In genomic region chr10:58540613-58541012, GRCm38 (mm10) we compare ENCODE assay signal across 15 mouse cellular contexts. TPM values are rescaled to one million over a fixed set of nuclear protein-coding genes. Genes with fewer than 3 reads are reported as not detected.
A peak's percentile ranks its signal among the peaks of the same experiment; 100 is the strongest.
DNase-seq lines count a peak whose midpoint lies in the region; ATAC-seq lines count a peak whose summit lies in the region.
"Had no signal": no experiment of that assay in that cellular context is flagged by ENCODE, and none has a peak within 500 bp of the region (broad histone marks: within the 10 kb centered on the region; RNA-seq: fewer than 3 reads in every experiment).

No protein-coding gene starts in this region.

- H3K27me3 ChIP-seq in hindbrain, embryonic 10.5 days (ENCODE audit: insufficient read depth, poor library complexity, severe bottlenecking) = no peaks in the 10 kb centered on the region
- H3K27me3 ChIP-seq in hindbrain, embryonic 16.5 days (replicated peaks; ENCODE audit: control insufficient read depth, insufficient read depth, low read length) = no peaks in the 10 kb centered on the region
- no peaks in the 10 kb centered on the region for H3K27me3 ChIP-seq in embryonic facial prominence, embryonic 14.5 days (replicated peaks; ENCODE audit: control insufficient read depth, insufficient read depth, low read length)

- no peak for ATAC-seq in hindbrain, embryonic 16.5 days
- ATAC-seq in embryonic facial prominence, embryonic 14.5 days (ENCODE audit: low read depth) = no peak

- WGBS in hindbrain, embryonic 10.5 days = 61% methylated on average over 13 of the region's 13 CpGs
- WGBS in hindbrain, embryonic 16.5 days = 43% methylated on average over 13 of the region's 13 CpGs
- 66% methylated on average over 13 of the region's 13 CpGs for WGBS in embryonic facial prominence, embryonic 14.5 days

- H3K4me1 ChIP-seq in hindbrain, embryonic 10.5 days (replicated peaks) = no peaks in the 10 kb centered on the region
- no peaks in the 10 kb centered on the region for H3K4me1 ChIP-seq in hindbrain, embryonic 16.5 days (ENCODE audit: control insufficient read depth, insufficient read depth, low read depth, low read length)
- H3K4me1 ChIP-seq in embryonic facial prominence, embryonic 14.5 days (ENCODE audit: control insufficient read depth, insufficient read depth, low read length) = no peaks in the 10 kb centered on the region

- no peak overlapping the region for H3K9ac ChIP-seq in hindbrain, embryonic 16.5 days (ENCODE audit: low read depth, low read length)
- H3K9ac ChIP-seq in embryonic facial prominence, embryonic 14.5 days (ENCODE audit: low read depth, low read length) = no peak overlapping the region
- H3K9ac ChIP-seq: liver, embryonic 14.5 days had no signal

- H3K27ac ChIP-seq in hindbrain, embryonic 10.5 days = no peak overlapping the region
- H3K27ac ChIP-seq in hindbrain, embryonic 16.5 days (ENCODE audit: low read depth, low read length) = no peak overlapping the region
- H3K27ac ChIP-seq in embryonic facial prominence, embryonic 14.5 days (replicated peaks; ENCODE audit: low read depth, low read length) = no peak overlapping the region
- H3K27ac ChIP-seq: liver, embryonic 14.5 days; macrophage had no signal

- no peaks in the 10 kb centered on the region for H3K9me3 ChIP-seq in hindbrain, embryonic 10.5 days
- no peaks in the 10 kb centered on the region for H3K9me3 ChIP-seq in hindbrain, embryonic 16.5 days (ENCODE audit: control insufficient read depth, low read length)
- H3K9me3 ChIP-seq in embryonic facial prominence, embryonic 14.5 days (ENCODE audit: control insufficient read depth, low read length) = no peaks in the 10 kb centered on the region
- H3K9me3 ChIP-seq: G1E had no signal

- DNase-seq in hindbrain, embryonic 10.5 days (ENCODE audit: low spot score) = peak; percentile 39
- peak; percentile 10 for DNase-seq in right cerebral cortex, postnatal 14 days
- DNase-seq in right cerebral cortex, postnatal 36 days (ENCODE audit: low spot score in 2 of 2) = no peak
- DNase-seq in embryonic facial prominence, embryonic 14.5 days (ENCODE audit: low spot score) = peak; percentile 41
- no peak for DNase-seq in adrenal gland, adult (ENCODE audit: inconsistent age in 2 of 2, low spot score in 1 of 2)
- no peak for DNase-seq in spleen, adult 18-20 months
- DNase-seq: cerebellum, postnatal 25 days; gastrocnemius, postnatal 36 days; heart, postnatal 10 days; kidney, adult 2 months had no signal

- H3K36me3 ChIP-seq in hindbrain, embryonic 10.5 days = peaks cover 43% of the 10 kb centered on the region
- H3K36me3 ChIP-seq in hindbrain, embryonic 16.5 days (ENCODE audit: control insufficient read depth, insufficient read depth, low read length) = 0 out of 2 replicates have a peak, but pooled peaks cover 5% of the 10 kb centered on the region
- H3K36me3 ChIP-seq in embryonic facial prominence, embryonic 14.5 days (ENCODE audit: control insufficient read depth, insufficient read depth, low read length) = peaks cover 18% of the 10 kb centered on the region

- no peak overlapping the region for H3K4me3 ChIP-seq in hindbrain, embryonic 10.5 days
- no peak overlapping the region for H3K4me3 ChIP-seq in hindbrain, embryonic 16.5 days (ENCODE audit: low read length)
- H3K4me3 ChIP-seq in embryonic facial prominence, embryonic 14.5 days (ENCODE audit: low read depth, low read length) = no peak overlapping the region
- H3K4me3 ChIP-seq: erythroblast, embryonic 14.5 days had no signal

- H3K4me2 ChIP-seq in hindbrain, embryonic 16.5 days (ENCODE audit: low read length) = no peak overlapping the region
- H3K4me2 ChIP-seq in embryonic facial prominence, embryonic 14.5 days (ENCODE audit: low read depth, low read length) = no peak overlapping the region

RNA-seq across cellular contexts. Expression of gene Ccdc138, which starts 42.9 kb away (rescaled TPM):
- polyA plus RNA-seq in hindbrain, embryonic 10.5 days (2016; fragmentation: Nextera tagmentation; extraction: Ambion mirVana) = 12.6 and 14.4 TPM in 2 replicates
- polyA plus RNA-seq in hindbrain, embryonic 16.5 days (2015; fragmentation: Nextera tagmentation; extraction: Ambion mirVana) = 9.2 and 9.4 TPM in 2 replicates
- polyA plus RNA-seq in embryonic facial prominence, embryonic 14.5 days (2014; fragmentation: Nextera tagmentation; extraction: Ambion mirVana) = 5.8 and 6.5 TPM in 2 replicates

Comparison
In these comparisons a context has a peak if more than half of its experiments do, and no peak if none do; other contexts are left out.
1. DNase-seq: peak in hindbrain, embryonic 10.5 days (single experiment), right cerebral cortex, postnatal 14 days (single experiment) and embryonic facial prominence, embryonic 14.5 days (single experiment); none in right cerebral cortex, postnatal 36 days (0 of 2), adrenal gland, adult (0 of 2) and spleen, adult 18-20 months (0 of 2).